In the genomic region with DNA sequence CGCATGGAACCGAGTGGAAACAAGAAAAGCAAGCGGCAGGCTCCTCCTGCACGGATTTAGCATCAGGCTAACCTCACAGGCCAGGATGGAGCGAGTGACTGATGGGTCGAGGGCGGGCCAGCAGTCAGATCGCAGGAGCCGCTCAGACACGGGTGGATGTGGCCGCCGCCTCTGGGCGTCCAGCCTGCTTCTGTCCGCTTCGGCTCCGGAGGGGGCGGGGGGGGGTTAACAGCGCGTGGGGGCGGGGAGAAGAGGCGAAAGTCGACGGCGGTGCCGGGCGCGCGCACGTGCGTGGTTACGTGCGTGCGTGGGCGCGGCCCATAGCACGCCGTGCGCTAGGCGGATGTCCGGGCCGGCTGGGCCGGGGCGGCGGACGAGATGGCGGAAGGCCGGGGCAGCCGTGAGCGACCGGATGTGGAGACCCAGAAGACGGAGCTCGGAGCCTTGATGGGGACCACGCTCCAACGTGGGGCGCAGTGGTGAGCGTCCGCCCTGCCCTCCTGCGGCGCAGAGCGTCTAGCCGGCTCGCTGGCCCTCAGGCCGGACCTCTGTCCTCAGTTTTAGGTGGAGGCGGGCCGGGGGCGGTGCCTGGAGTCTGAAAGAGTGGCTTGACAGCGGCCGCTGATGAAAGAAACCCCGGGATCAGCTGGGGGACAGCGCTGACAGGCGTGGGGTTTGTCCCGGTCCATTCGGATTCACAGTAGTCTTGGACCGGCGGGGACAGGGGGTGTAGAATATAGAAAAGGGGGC, we compare ENCODE assay signal across 8 mouse cellular contexts. TPM values are rescaled to one million over a fixed set of nuclear protein-coding genes. Genes with fewer than 3 reads are reported as not detected.
DNase-seq lines count a peak whose midpoint lies in the region; ATAC-seq and TF ChIP-seq lines count a peak whose summit lies in the region.

TSS of gene Usp4 (plus strand) at position 314 of the 750 bp plus-strand sequence.

- H3K27ac ChIP-seq in gastrocnemius, adult 2 months: peak within 1 kb of the TSS; percentile 96
- H3K27ac ChIP-seq in hindbrain, embryonic 16.5 days (ENCODE audit: low read depth, low read length): peak within 1 kb of the TSS; percentile 98

- peak; percentile 84 for ATAC-seq in activated CD4-positive, CD25-positive, alpha-beta regulatory T cell, adult 4 months
- peak; percentile 76 for ATAC-seq in common myeloid progenitor, adult 5-6 weeks (replicated peaks; ENCODE audit: low read depth, poor library complexity, severe bottlenecking)
- ATAC-seq in hindbrain, embryonic 16.5 days: peak; percentile 97

- H3K27me3 ChIP-seq in hindbrain, embryonic 16.5 days (replicated peaks; ENCODE audit: control insufficient read depth, insufficient read depth, low read length): no peaks in the 10 kb centered on the region

- DNase-seq in gastrocnemius, adult 2 months: peak; percentile 95
- DNase-seq in left cerebral cortex, adult 18-20 months (ENCODE audit: low spot score in 2 of 2): peak; percentile 80 to 88
- DNase-seq in lung, postnatal 4 days: peak; percentile 92 to 96
- DNase-seq in retina, postnatal 1 day: peak; percentile 95
- peak; percentile 88 for DNase-seq in thymus, postnatal 4 days

- H3K9ac ChIP-seq in hindbrain, embryonic 16.5 days (ENCODE audit: low read depth, low read length): peak within 1 kb of the TSS; percentile 90

- WGBS in hindbrain, embryonic 16.5 days: under 1% methylated on average over 55 of the region's 75 CpGs

- peaks cover 11% of the 10 kb centered on the region for H3K4me1 ChIP-seq in hindbrain, embryonic 16.5 days (ENCODE audit: control insufficient read depth, insufficient read depth, low read depth, low read length)

- intact Hi-C loops in gastrocnemius, adult 2 months (cut with DNase I): loop anchor here (2.0 kb wide), 1 partner anchor 41 kb away; the partner anchor contains the start of genes Rhoa and Tcta

- H3K36me3 ChIP-seq in hindbrain, embryonic 16.5 days (ENCODE audit: control insufficient read depth, insufficient read depth, low read length): peaks cover 20% of the 10 kb centered on the region

- no peaks in the 10 kb centered on the region for H3K9me3 ChIP-seq in hindbrain, embryonic 16.5 days (ENCODE audit: control insufficient read depth, low read length)

- H3K4me2 ChIP-seq in hindbrain, embryonic 16.5 days (ENCODE audit: low read length): peak within 1 kb of the TSS; percentile 92

- TF ChIP-seq CTCF in gastrocnemius, adult 2 months (IDR thresholded peaks at IDR 0.05): no peak

- H3K4me3 ChIP-seq in gastrocnemius, adult 2 months: peak within 1 kb of the TSS; percentile 98
- peak within 1 kb of the TSS; percentile 99 for H3K4me3 ChIP-seq in hindbrain, embryonic 16.5 days (ENCODE audit: low read length)

RNA-seq across cellular contexts. Expression of gene Usp4, which starts in this region (rescaled TPM):
- polyA plus RNA-seq in activated CD4-positive, CD25-positive, alpha-beta regulatory T cell, adult 4 months (2017; shearing (Covaris generic)): 100 to 1,000 TPM in 1 of 2 experiments, 10 to 100 TPM in 1; 98.8 to 127 TPM
- total RNA-seq in common myeloid progenitor, adult 5-6 weeks (2017): 49.2 and 75.5 TPM in 2 replicates
- 10 to 100 TPM; 68.7 to 74.6 TPM for total RNA-seq in gastrocnemius, adult 2 months (2021)
- 116 and 127 TPM in 2 replicates for polyA plus RNA-seq in hindbrain, embryonic 16.5 days (2015; fragmentation: Nextera tagmentation; extraction: Ambion mirVana)
- 100 to 1,000 TPM; 123 to 125 TPM for total RNA-seq in left cerebral cortex, adult 18-20 months (2021)

Comparison
In these comparisons a context has a peak if more than half of its experiments do, and no peak if none do; other contexts are left out.
1. Peak in every context shown above with its lines: DNase-seq, ATAC-seq, H3K4me3 ChIP-seq and H3K27ac ChIP-seq.